Mouse (Mus musculus) G1E (cell line): ENCODE results near the gene Ythdf1. TPM values are rescaled to one million over a fixed set of nuclear protein-coding genes. Genes with fewer than 3 reads are reported as not detected.

Experiments
- ATAC-seq: 2 replicates; pipeline ENCODE4 v1.8.0; 2016; ENCODE audit warnings: mild to moderate bottlenecking; ENCODE audit not compliant: insufficient number of reproducible peaks, poor library complexity, low FRiP score, severe bottlenecking; ENCODE audit errors: extremely low read depth
- DNase-seq: peaks from one replicate; pipeline ENCODE4 v3.0.0; 2012; ENCODE audit warnings: low spot score
- H3K27me3 ChIP-seq: 2 replicates; pipeline ENCODE4 v1.6.1; 2012; ENCODE audit warnings: mild to moderate bottlenecking, low read length, inconsistent platforms; ENCODE audit not compliant: insufficient read depth
- H3K36me3 ChIP-seq: replicated peaks from 2 replicates; pipeline ENCODE3; 2012; ENCODE audit warnings: mild to moderate bottlenecking, inconsistent platforms
- H3K4me1 ChIP-seq: 2 replicates; pipeline ENCODE4 v1.6.1; 2012; ENCODE audit warnings: low read depth, low read length, inconsistent platforms, mixed read lengths; ENCODE audit not compliant: insufficient read depth
- H3K4me3 ChIP-seq: 2 replicates; pipeline ENCODE4 v1.5.1; 2012; ENCODE audit warnings: low read depth, mild to moderate bottlenecking, inconsistent platforms, low read length, moderate library complexity, mixed read lengths
- H3K9me3 ChIP-seq: replicated peaks from 2 replicates; pipeline ENCODE4 v1.6.1; 2012; ENCODE audit warnings: inconsistent platforms
- CTCF ChIP-seq: IDR thresholded peaks from 2 replicates; pipeline ENCODE4 v1.5.1; 2012; ENCODE audit warnings: low read depth, low read length, inconsistent platforms, mixed read lengths
- GATA1 ChIP-seq: IDR thresholded peaks from 2 replicates; pipeline ENCODE4 v1.6.1; 2012; ENCODE audit warnings: borderline replicate concordance, low read length, inconsistent platforms, mixed read lengths
- GATA2 ChIP-seq: IDR thresholded peaks from 2 replicates; pipeline ENCODE4 v1.6.1; 2012; ENCODE audit warnings: low read depth, low read length, inconsistent platforms, borderline replicate concordance
- POLR2AphosphoS5 ChIP-seq: IDR thresholded peaks from 2 replicates; pipeline ENCODE4 v1.6.1; 2012; ENCODE audit warnings: low read depth, low read length, inconsistent platforms; ENCODE audit not compliant: insufficient replicate concordance
- TAL1 ChIP-seq: conservative IDR thresholded peaks from 2 replicates; pipeline ENCODE4 v1.6.1; 2012; ENCODE audit warnings: low read depth, low read length, inconsistent platforms, mixed read lengths
- polyA plus RNA-seq: library from polyadenylated mRNA; stranded (reverse); fragments of >175 nt; gene quantifications from 2 replicates; pipeline ENCODE4 v1.2.3, GENCODE M21; 2012
- total RNA-seq, 2 experiments: library from RNA; stranded (forward) in 1 of 2; stranded (reverse) in 1 of 2; fragments of 200-1000 nt in 1 of 2; fragments of >200 nt in 1 of 2; fragmentation: Nextera tagmentation in 1 of 2; gene quantifications; 2 replicates each; pipeline ENCODE4 v1.2.3; 2014 to 2017

Gene Ythdf1
- total and polyA plus RNA-seq, 3 experiments, result 26.3 to 90.2 (median 72.5) TPM

DNA sequence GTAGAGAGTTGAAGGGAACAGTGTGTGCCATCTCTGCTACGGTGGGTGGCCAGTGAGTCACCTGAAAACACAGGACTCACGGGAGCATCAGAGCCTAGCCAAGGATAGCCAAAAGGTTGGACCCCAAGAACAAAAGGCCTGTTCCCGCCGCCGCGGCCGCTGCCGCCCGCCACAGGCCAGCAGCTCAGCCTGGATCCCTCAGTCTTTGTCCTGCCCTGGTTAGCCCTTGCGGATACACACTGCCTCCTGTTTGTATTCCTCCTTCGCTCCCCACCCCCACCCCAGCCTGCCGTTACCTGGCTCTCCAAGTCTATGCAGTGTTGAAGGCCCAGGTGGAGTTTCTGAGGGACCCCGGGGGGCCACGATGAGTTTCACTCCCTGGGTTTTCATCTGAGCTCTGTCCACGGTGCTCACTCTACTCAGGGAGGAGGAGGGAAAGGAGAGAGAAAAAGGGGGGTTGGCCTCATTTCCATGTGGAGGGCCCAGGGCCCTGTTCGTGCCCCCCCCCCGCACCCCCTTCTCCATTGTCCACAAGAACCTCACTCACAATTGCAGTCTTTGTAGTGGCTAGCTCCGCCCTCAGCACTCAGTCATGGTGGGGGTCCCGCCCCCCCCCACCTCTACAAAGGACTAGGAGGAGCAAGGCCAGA is 31.4 kb downstream of the Ythdf1 start:
- Histone ChIP-seq H3K4me1 (no peaks in the 10 kb centered on the region), H3K4me3 (no peak overlapping the region), H3K36me3 (no peaks in the 10 kb centered on the region), H3K9me3 (peaks cover 41% of the 10 kb centered on the region), H3K27me3 (peaks cover 23% of the 10 kb centered on the region; the same call in 1 of the 2 replicates)
- TF ChIP-seq CTCF (no peak), POLR2AphosphoS5 (no peak), TAL1 (no peak), GATA1 (no peak), GATA2 (no peak)
- ATAC-seq (no peak), DNase-seq (no peak)

DNA sequence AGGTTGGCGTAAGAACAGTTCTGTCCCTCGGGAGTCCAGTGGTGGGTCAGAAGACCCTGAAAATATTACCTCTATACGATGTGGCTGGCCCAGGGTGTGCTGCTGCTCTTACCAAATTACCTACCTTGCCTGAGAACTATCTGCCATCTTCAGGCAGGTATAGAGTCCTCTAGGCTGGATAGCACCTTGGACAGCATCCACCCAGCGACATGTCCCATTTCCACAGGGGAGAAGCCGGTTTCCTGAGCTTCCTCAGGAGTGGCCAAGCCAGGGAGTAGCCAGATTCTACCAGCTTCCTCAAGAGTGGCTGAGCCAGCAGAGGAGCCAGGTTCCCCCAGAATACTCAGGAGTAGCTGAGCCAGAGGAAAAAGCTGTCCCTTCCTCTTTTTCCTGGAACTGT is 35.5 kb downstream of the Ythdf1 start:
- Histone ChIP-seq H3K4me3 (no peak overlapping the region), H3K9me3 (peaks cover 2% of the 10 kb centered on the region; the same call in 1 of the 2 replicates), H3K36me3 (no peaks in the 10 kb centered on the region), H3K27me3 (peaks cover 10% of the 10 kb centered on the region; the same call in 1 of the 2 replicates), H3K4me1 (no peaks in the 10 kb centered on the region)
- DNase-seq, result no peak
- no peak for TF ChIP-seq POLR2AphosphoS5
- no peak for TF ChIP-seq GATA1
- no peak for TF ChIP-seq GATA2
- TF ChIP-seq CTCF, result no peak
- TF ChIP-seq TAL1, result no peak
- ATAC-seq, result no peak

DNA sequence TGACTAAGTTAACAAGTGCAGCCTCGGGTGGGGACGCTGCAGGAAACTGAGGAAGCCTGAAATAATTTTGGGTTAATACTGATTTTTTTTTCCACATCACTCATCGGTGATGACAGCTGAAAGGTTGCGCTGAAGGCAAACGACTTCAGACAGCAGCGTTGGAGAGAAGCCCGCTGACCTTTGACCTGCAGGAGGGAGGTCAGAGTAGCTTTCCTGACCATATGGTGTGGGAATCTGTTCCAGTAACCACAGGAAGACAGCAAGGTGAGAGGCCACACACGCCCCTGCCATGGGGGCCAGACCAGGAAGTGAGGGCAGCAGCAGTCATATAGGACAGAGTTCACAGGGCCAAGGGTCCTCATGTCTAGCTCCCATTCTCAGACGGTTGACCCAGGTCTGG is 39.5 kb downstream of the Ythdf1 start:
- DNase-seq (no peak), ATAC-seq (no peak)
- TF ChIP-seq TAL1 (no peak), CTCF (no peak), GATA2 (no peak), POLR2AphosphoS5 (no peak), GATA1 (no peak)
- H3K27me3 ChIP-seq, result peaks cover 8% of the 10 kb centered on the region; the same call in 1 of the 2 replicates
- no peaks in the 10 kb centered on the region for H3K4me1 ChIP-seq
- H3K36me3 ChIP-seq, result no peaks in the 10 kb centered on the region
- H3K9me3 ChIP-seq, result no peaks in the 10 kb centered on the region
- no peak overlapping the region for H3K4me3 ChIP-seq

DNA sequence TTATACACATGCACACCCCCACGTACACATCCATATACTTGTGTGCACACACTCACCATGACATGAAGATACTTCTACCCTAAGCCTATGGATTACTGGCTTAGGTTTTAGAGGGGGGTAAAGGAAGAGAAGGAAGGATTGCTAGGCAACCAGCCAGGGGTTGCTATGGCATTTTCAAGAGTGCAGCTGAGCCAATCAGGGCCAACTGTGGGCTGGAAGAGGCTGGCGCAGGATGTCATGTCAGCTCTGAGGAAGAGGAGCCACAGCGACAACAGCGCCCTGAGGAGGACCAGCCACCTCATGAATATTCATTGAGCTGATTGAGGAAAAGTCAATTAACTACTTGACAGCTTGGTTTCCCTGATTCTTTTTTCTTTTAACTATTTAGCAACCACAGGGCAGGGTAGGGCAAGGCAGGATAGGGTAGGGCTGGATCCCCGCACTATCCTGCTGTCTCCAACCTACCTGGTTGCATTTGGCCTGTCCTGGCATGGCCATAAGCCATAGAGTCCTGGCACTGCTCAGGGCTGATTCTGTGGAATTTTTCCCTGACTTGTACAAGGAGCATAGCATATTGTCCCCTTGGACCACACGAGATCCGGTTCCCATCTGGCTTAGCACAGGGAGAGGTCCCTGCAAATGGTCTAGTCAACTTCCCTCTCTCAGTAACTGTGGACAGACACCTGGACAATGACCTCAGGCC is 41.2 kb downstream of the Ythdf1 start:
- no peak for DNase-seq
- H3K4me1 ChIP-seq, result no peaks in the 10 kb centered on the region
- no peak overlapping the region for H3K4me3 ChIP-seq
- TF ChIP-seq POLR2AphosphoS5, result no peak
- no peak for TF ChIP-seq TAL1
- H3K9me3 ChIP-seq, result no peaks in the 10 kb centered on the region
- no peaks in the 10 kb centered on the region for H3K36me3 ChIP-seq
- ATAC-seq, result no peak
- peaks cover 8% of the 10 kb centered on the region; the same call in 1 of the 2 replicates for H3K27me3 ChIP-seq

DNA sequence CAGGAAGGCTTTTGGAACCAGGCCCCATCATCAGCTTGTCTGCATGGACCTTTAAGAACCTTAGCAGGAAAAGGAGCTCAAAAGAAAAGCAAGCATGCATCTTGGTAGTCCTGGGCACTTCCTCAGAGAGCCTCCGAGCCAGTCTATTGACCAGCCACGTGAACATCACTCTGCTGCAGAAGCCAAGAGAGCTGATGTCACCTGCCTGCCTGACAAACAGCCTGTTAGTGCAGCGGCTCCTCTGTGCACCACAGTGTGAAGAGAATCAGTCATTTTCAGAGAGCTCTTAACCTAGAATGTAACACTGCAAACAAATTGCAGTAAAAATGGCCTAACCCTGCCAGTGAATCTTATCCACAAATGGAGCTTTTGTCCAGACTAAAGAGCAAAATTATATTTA is 50.7 kb downstream of the Ythdf1 start:
- Histone ChIP-seq H3K27me3 (peaks cover 8% of the 10 kb centered on the region), H3K4me3 (no peak overlapping the region), H3K4me1 (no peaks in the 10 kb centered on the region), H3K36me3 (no peaks in the 10 kb centered on the region), H3K9me3 (no peaks in the 10 kb centered on the region)
- no peak for TF ChIP-seq GATA2
- DNase-seq, result no peak
- ATAC-seq, result no peak

DNA sequence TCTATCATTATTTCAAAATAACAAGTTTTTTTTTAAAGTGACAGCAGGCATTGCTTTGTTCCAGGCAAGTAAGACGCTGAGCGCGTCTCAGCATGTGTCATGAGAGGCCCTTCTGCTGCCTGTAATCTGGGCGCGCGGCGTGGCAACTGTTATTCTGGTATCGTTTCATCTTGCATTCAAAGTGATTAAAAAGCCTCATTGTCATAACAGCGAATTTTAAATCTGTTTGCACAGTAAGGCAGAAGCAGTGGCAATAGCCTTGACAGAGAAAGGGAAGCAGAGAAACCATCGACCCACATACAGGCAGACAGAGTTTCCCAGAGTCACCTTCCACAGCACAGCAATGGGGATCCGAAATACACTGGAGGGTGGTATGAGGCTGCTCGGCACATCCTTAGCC is 59.2 kb downstream of the Ythdf1 start:
- H3K36me3 ChIP-seq, result no peaks in the 10 kb centered on the region
- DNase-seq, result no peak
- H3K4me3 ChIP-seq, result no peak overlapping the region
- no peak for TF ChIP-seq GATA1
- no peak for TF ChIP-seq GATA2
- TF ChIP-seq TAL1, result no peak
- no peak for TF ChIP-seq CTCF
- no peak for TF ChIP-seq POLR2AphosphoS5
- H3K4me1 ChIP-seq, result no peaks in the 10 kb centered on the region
- H3K9me3 ChIP-seq, result no peaks in the 10 kb centered on the region
- H3K27me3 ChIP-seq, result no peaks in the 10 kb centered on the region
- ATAC-seq, result no peak
